Comparison of ENCODE assay signal across 7 mouse cellular contexts in the genomic region with DNA sequence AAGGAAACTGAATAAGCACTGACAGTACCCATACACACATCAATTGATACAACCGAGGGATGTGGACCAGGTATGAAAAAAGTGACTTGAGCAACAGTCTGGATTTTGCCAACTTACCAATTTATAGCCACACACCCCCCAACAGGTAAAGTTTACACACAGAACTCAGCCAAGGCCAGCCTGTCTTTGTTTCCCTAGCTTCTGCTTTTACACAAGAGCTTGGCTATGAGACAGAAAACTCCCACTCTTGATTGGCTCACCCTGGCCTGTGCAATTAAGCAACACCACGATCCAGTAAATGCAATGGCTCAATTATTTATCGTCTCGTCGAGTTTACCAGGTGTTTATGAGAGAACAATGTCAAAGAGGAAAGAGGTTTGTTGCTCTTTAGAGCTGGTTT. TPM values are rescaled to one million over a fixed set of nuclear protein-coding genes. Genes with fewer than 3 reads are reported as not detected.
DNase-seq lines count a peak whose midpoint lies in the region; ATAC-seq and TF ChIP-seq lines count a peak whose summit lies in the region.

No protein-coding gene starts in this region.

- ATAC-seq in forebrain, embryonic 14.5 days, result no peak
- no peak for ATAC-seq in intestine, embryonic 14.5 days (replicated peaks; ENCODE audit: low FRiP score, low TSS enrichment, low read depth)
- ATAC-seq in lung, embryonic 16.5 days (ENCODE audit: low read depth), result no peak
- ATAC-seq in stomach, embryonic 14.5 days (ENCODE audit: insufficient number of reproducible peaks, insufficient read depth, low FRiP score, low read depth), result no peak

- H3K27ac ChIP-seq in forebrain, embryonic 14.5 days (ENCODE audit: low read depth, low read length), result no peak overlapping the region
- H3K27ac ChIP-seq in intestine, embryonic 14.5 days (ENCODE audit: low read depth), result no peak overlapping the region
- no peak overlapping the region for H3K27ac ChIP-seq in lung, embryonic 16.5 days (ENCODE audit: low read length)
- H3K27ac ChIP-seq in stomach, embryonic 14.5 days (ENCODE audit: low read length), result no peak overlapping the region

- H3K9me3 ChIP-seq in forebrain, embryonic 14.5 days (replicated peaks; ENCODE audit: control insufficient read depth, low read length), result no peaks in the 10 kb centered on the region
- H3K9me3 ChIP-seq in intestine, embryonic 14.5 days (ENCODE audit: control insufficient read depth, low read length), result no peaks in the 10 kb centered on the region
- H3K9me3 ChIP-seq in lung, embryonic 16.5 days (ENCODE audit: control insufficient read depth, low read length), result no peaks in the 10 kb centered on the region
- no peaks in the 10 kb centered on the region for H3K9me3 ChIP-seq in stomach, embryonic 14.5 days (ENCODE audit: control insufficient read depth, low read depth, low read length)

- no peak for TF ChIP-seq CTCF in C2C12 (IDR thresholded peaks at IDR 0.05; ENCODE audit: control insufficient read depth, insufficient read depth, insufficient read length)

- H3K79me2 ChIP-seq in C2C12 (ENCODE audit: control insufficient read depth, insufficient read depth), result peaks cover 59% of the 10 kb centered on the region

- WGBS in forebrain, embryonic 14.5 days, result 17% methylated on average over 5 of the region's 5 CpGs
- WGBS in intestine, embryonic 14.5 days, result 26% methylated on average over 5 of the region's 5 CpGs
- WGBS in lung, embryonic 16.5 days, result 19% methylated on average over 5 of the region's 5 CpGs
- 24% methylated on average over 5 of the region's 5 CpGs for WGBS in stomach, embryonic 14.5 days

- H3K4me2 ChIP-seq in forebrain, embryonic 14.5 days (ENCODE audit: low read length), result peak overlapping the region; percentile 77
- peak overlapping the region; percentile 73 for H3K4me2 ChIP-seq in intestine, embryonic 14.5 days (ENCODE audit: low read length)
- peak overlapping the region; percentile 78 for H3K4me2 ChIP-seq in lung, embryonic 16.5 days (ENCODE audit: low read depth, low read length)
- peak overlapping the region; percentile 83 for H3K4me2 ChIP-seq in stomach, embryonic 14.5 days (replicated peaks; ENCODE audit: low read depth, low read length)

- peaks cover 9% of the 10 kb centered on the region for H3K79me3 ChIP-seq in C2C12 (ENCODE audit: low read depth)

- no peak overlapping the region for H3ac ChIP-seq in C2C12 (ENCODE audit: control insufficient read depth, insufficient read length, low read depth)

- H3K4me3 ChIP-seq in C2C12 (ENCODE audit: insufficient read depth, poor library complexity, severe bottlenecking), result peak overlapping the region; percentile 94
- H3K4me3 ChIP-seq in forebrain, embryonic 14.5 days (ENCODE audit: low read depth, low read length), result peak overlapping the region; percentile 70
- peak overlapping the region; percentile 90; the same call in 1 of the 2 replicates for H3K4me3 ChIP-seq in intestine, embryonic 14.5 days (ENCODE audit: low read depth, low read length)
- peak overlapping the region; percentile 100 for H3K4me3 ChIP-seq in lung, embryonic 16.5 days (ENCODE audit: low read length)
- peak overlapping the region; percentile 96; the same call in 1 of the 2 replicates for H3K4me3 ChIP-seq in stomach, embryonic 14.5 days (ENCODE audit: low read depth, low read length)

- no peaks in the 10 kb centered on the region for H3K36me3 ChIP-seq in C2C12 (ENCODE audit: control insufficient read depth, insufficient read depth)
- H3K36me3 ChIP-seq in forebrain, embryonic 14.5 days (ENCODE audit: control insufficient read depth, insufficient read depth, low read length), result no peaks in the 10 kb centered on the region
- no peaks in the 10 kb centered on the region for H3K36me3 ChIP-seq in intestine, embryonic 14.5 days (ENCODE audit: control insufficient read depth, insufficient read depth, low read length)
- H3K36me3 ChIP-seq in lung, embryonic 16.5 days (ENCODE audit: control insufficient read depth, insufficient read depth, low read length), result no peaks in the 10 kb centered on the region
- H3K36me3 ChIP-seq in stomach, embryonic 14.5 days (ENCODE audit: control insufficient read depth, insufficient read depth, low read length), result no peaks in the 10 kb centered on the region

- H3K9ac ChIP-seq in forebrain, embryonic 14.5 days (ENCODE audit: low read length), result peak overlapping the region; percentile 21; the same call in 1 of the 2 replicates
- H3K9ac ChIP-seq in intestine, embryonic 14.5 days (ENCODE audit: low read length), result no peak overlapping the region
- H3K9ac ChIP-seq in lung, embryonic 16.5 days (ENCODE audit: low read length), result peak overlapping the region; percentile 17
- H3K9ac ChIP-seq in stomach, embryonic 14.5 days (replicated peaks; ENCODE audit: low read depth, low read length), result no peak overlapping the region; the same call in 1 of the 2 replicates

- H3K27me3 ChIP-seq in C2C12 (ENCODE audit: control insufficient read depth, insufficient read depth, insufficient read length), result no peaks in the 10 kb centered on the region
- H3K27me3 ChIP-seq in forebrain, embryonic 14.5 days (replicated peaks; ENCODE audit: control insufficient read depth, insufficient read depth, low read length), result no peaks in the 10 kb centered on the region
- H3K27me3 ChIP-seq in intestine, embryonic 14.5 days (replicated peaks; ENCODE audit: control insufficient read depth, insufficient read depth, low read length), result no peaks in the 10 kb centered on the region
- no peaks in the 10 kb centered on the region for H3K27me3 ChIP-seq in lung, embryonic 16.5 days (ENCODE audit: control insufficient read depth, insufficient read depth, low read depth, low read length)
- no peaks in the 10 kb centered on the region for H3K27me3 ChIP-seq in stomach, embryonic 14.5 days (ENCODE audit: control insufficient read depth, insufficient read depth, low read length)

- DNase-seq in 416B (ENCODE audit: low read depth), result peak; percentile 85
- DNase-seq in forebrain, embryonic 14.5 days (ENCODE audit: low spot score), result peak; percentile 66
- DNase-seq in intestine, embryonic 14.5 days (ENCODE audit: low spot score), result no peak
- DNase-seq in ovary, postnatal 14 days (ENCODE audit: low spot score), result no peak

- peaks cover 6% of the 10 kb centered on the region; the same call in 1 of the 2 replicates for H3K4me1 ChIP-seq in forebrain, embryonic 14.5 days (ENCODE audit: control insufficient read depth, insufficient read depth, low read length)
- peaks cover 7% of the 10 kb centered on the region; the same call in 1 of the 2 replicates for H3K4me1 ChIP-seq in intestine, embryonic 14.5 days (replicated peaks; ENCODE audit: control insufficient read depth, insufficient read depth, low read length)
- H3K4me1 ChIP-seq in lung, embryonic 16.5 days (replicated peaks; ENCODE audit: control insufficient read depth, insufficient read depth, low read length), result peaks cover 20% of the 10 kb centered on the region
- peaks cover 3% of the 10 kb centered on the region; the same call in 1 of the 2 replicates for H3K4me1 ChIP-seq in stomach, embryonic 14.5 days (ENCODE audit: control insufficient read depth, insufficient read depth, low read length)

TF ChIP-seq in C2C12, 6 proteins besides CTCF, POLR2A, EP300 and RAD21:
- no peak for TF ChIP-seq MYOD1 (IDR thresholded peaks at IDR 0.05; ENCODE audit: control insufficient read depth, insufficient read length, low read depth)
- TF ChIP-seq CEBPB (IDR thresholded peaks at IDR 0.05; ENCODE audit: low read depth), result peak; percentile 51
- TF ChIP-seq FOSL1 (IDR thresholded peaks at IDR 0.05; ENCODE audit: insufficient read depth, low read length, poor library complexity, severe bottlenecking), result no peak
- TF ChIP-seq MYOG (IDR thresholded peaks at IDR 0.05; ENCODE audit: control insufficient read depth, extremely low read depth, insufficient read length), result no peak
- no peak for TF ChIP-seq USF1 (IDR thresholded peaks at IDR 0.05; ENCODE audit: low read depth)
- TF ChIP-seq MAX (IDR thresholded peaks at IDR 0.05), result no peak

RNA-seq across cellular contexts. Expression of gene Stat3, which starts 1.2 kb away (rescaled TPM):
- 36.1 TPM for polyA plus RNA-seq in C2C12 (2012; fragmentation: generic; extraction: Trizol)
- 23.3 and 26.4 TPM in 2 replicates for polyA plus RNA-seq in forebrain, embryonic 14.5 days (2014; fragmentation: Nextera tagmentation; extraction: Ambion mirVana)
- polyA plus RNA-seq in intestine, embryonic 14.5 days (2014; fragmentation: Nextera tagmentation; extraction: Ambion mirVana), result 36.6 and 42.9 TPM in 2 replicates
- 58.5 and 63.7 TPM in 2 replicates for polyA plus RNA-seq in lung, embryonic 16.5 days (2015; fragmentation: Nextera tagmentation; extraction: Ambion mirVana)
- 43.5 and 44.8 TPM in 2 replicates for polyA plus RNA-seq in stomach, embryonic 14.5 days (2014; fragmentation: Nextera tagmentation; extraction: Ambion mirVana)

RNA-seq across cellular contexts. Expression of gene Cavin1, which starts 32.6 kb away (rescaled TPM):
- polyA plus RNA-seq in C2C12 (2012; fragmentation: generic; extraction: Trizol), result 418 TPM
- 15.6 and 21.1 TPM in 2 replicates for polyA plus RNA-seq in forebrain, embryonic 14.5 days (2014; fragmentation: Nextera tagmentation; extraction: Ambion mirVana)
- polyA plus RNA-seq in intestine, embryonic 14.5 days (2014; fragmentation: Nextera tagmentation; extraction: Ambion mirVana), result 99.3 and 102 TPM in 2 replicates
- 461 and 464 TPM in 2 replicates for polyA plus RNA-seq in lung, embryonic 16.5 days (2015; fragmentation: Nextera tagmentation; extraction: Ambion mirVana)
- polyA plus RNA-seq in stomach, embryonic 14.5 days (2014; fragmentation: Nextera tagmentation; extraction: Ambion mirVana), result 136 and 158 TPM in 2 replicates

Comparison
In these comparisons a context has a peak if more than half of its experiments do, and no peak if none do; other contexts are left out.
1. DNase-seq: peak in 416B (single experiment) and forebrain, embryonic 14.5 days (single experiment); none in intestine, embryonic 14.5 days (single experiment) and ovary, postnatal 14 days (single experiment).
2. H3K9ac ChIP-seq: peak in forebrain, embryonic 14.5 days (single experiment) and lung, embryonic 16.5 days (single experiment); none in intestine, embryonic 14.5 days (single experiment) and stomach, embryonic 14.5 days (single experiment).
3. Peak in every context shown above with its lines, with median percentiles within 50 percentile points of each other: H3K4me3 ChIP-seq and H3K4me2 ChIP-seq.